Mouse (Mus musculus) intestine, embryonic 15.5 days (tissue): ENCODE measurements around the gene Rel. TPM values are rescaled to one million over a fixed set of nuclear protein-coding genes. Genes with fewer than 3 reads are reported as not detected.

Experiments
- ATAC-seq: fragments of 200-750 bp; cut with Nextera tagmentation; 2 replicates; pipeline ENCODE4 v1.8.0; 2017; ENCODE audit warnings: moderate TSS enrichment, moderate library complexity
- H3K27ac ChIP-seq: fragments of 300-500 bp; sonication (generic); 2 replicates; pipeline ENCODE4 v1.5.1; 2015; ENCODE audit warnings: mild to moderate bottlenecking, inconsistent platforms
- H3K27me3 ChIP-seq: fragments of 300-500 bp; sonication (generic); replicated peaks from 2 replicates; pipeline ENCODE4 v1.6.1; 2015; ENCODE audit warnings: inconsistent platforms
- H3K36me3 ChIP-seq: fragments of 300-500 bp; sonication (generic); 2 replicates; pipeline ENCODE4 v1.6.1; 2015; ENCODE audit warnings: inconsistent platforms
- H3K4me1 ChIP-seq: fragments of 300-500 bp; sonication (generic); replicated peaks from 2 replicates; pipeline ENCODE4 v1.6.1; 2015; ENCODE audit warnings: inconsistent platforms
- H3K4me2 ChIP-seq: fragments of 300-500 bp; sonication (generic); replicated peaks from 2 replicates; pipeline ENCODE4 v1.6.1; 2015; ENCODE audit warnings: mild to moderate bottlenecking, inconsistent platforms
- H3K4me3 ChIP-seq: fragments of 300-500 bp; sonication (generic); replicated peaks from 2 replicates; pipeline ENCODE4 v1.5.1; 2015; ENCODE audit warnings: inconsistent platforms
- H3K9ac ChIP-seq: fragments of 300-500 bp; sonication (generic); 2 replicates; pipeline ENCODE4 v1.6.1; 2015; ENCODE audit warnings: inconsistent platforms
- H3K9me3 ChIP-seq: fragments of 300-500 bp; sonication (generic); 2 replicates; pipeline ENCODE4 v1.6.1; 2016; ENCODE audit warnings: inconsistent platforms
- WGBS: fragments of 180-500 bp; shearing (Covaris S2); methylation state at CpG from one replicate; pipeline ENCODE4 v1.1.7; 2015; 5-methylcytosine and 5-hydroxymethylcytosine counted together
- polyA plus RNA-seq: library from polyadenylated mRNA; unstranded; fragments of >200 nt; fragmentation: Nextera tagmentation; extraction: Ambion mirVana; gene quantifications from 2 replicates; pipeline ENCODE4 v1.2.1, GENCODE M21; 2015

The Rel gene
- polyA plus RNA-seq, 1 experiment from 2014 or later: 0.80 TPM

- H3K9me3 ChIP-seq: no peaks in the 10 kb centered on the region
- H3K9ac ChIP-seq: no peak overlapping the region
- H3K4me3 ChIP-seq: no peak overlapping the region
- H3K4me2 ChIP-seq: no peak overlapping the region
- no peaks in the 10 kb centered on the region for H3K36me3 ChIP-seq
- H3K27me3 ChIP-seq: no peaks in the 10 kb centered on the region
- ATAC-seq: no peak
- WGBS: 59% methylated on average over 3 of the region's 3 CpGs
- H3K27ac ChIP-seq: no peak overlapping the region
- 0 out of 2 replicates have a peak, but pooled peaks cover 3% of the 10 kb centered on the region for H3K4me1 ChIP-seq
Observed at GRCm38 (mm10) chr11:23699414-23700095, 71.2 kb downstream of the Rel start.

- Histone ChIP-seq H3K27ac (no peak overlapping the region), H3K9ac (no peak overlapping the region), H3K4me3 (no peak overlapping the region), H3K4me1 (0 out of 2 replicates have a peak, but pooled peaks cover 3% of the 10 kb centered on the region), H3K4me2 (no peak overlapping the region), H3K9me3 (no peaks in the 10 kb centered on the region), H3K36me3 (no peaks in the 10 kb centered on the region), H3K27me3 (no peaks in the 10 kb centered on the region)
- ATAC-seq: no peak
- 64% methylated on average over 2 of the region's 2 CpGs for WGBS
Observed at GRCm38 (mm10) chr11:23698526-23698925, 72.2 kb downstream of the Rel start.

- Histone ChIP-seq H3K4me3 (no peak overlapping the region), H3K4me1 (0 out of 2 replicates have a peak, but pooled peaks cover 3% of the 10 kb centered on the region), H3K4me2 (no peak overlapping the region), H3K9me3 (no peaks in the 10 kb centered on the region), H3K27ac (no peak overlapping the region), H3K9ac (no peak overlapping the region), H3K36me3 (no peaks in the 10 kb centered on the region), H3K27me3 (no peaks in the 10 kb centered on the region)
- no peak for ATAC-seq
Observed at GRCm38 (mm10) chr11:23695847-23696246, 74.9 kb downstream of the Rel start.

GRCm38 (mm10) chr11:23693286-23693685 is 77.5 kb downstream of the Rel start:
- no peaks in the 10 kb centered on the region for H3K36me3 ChIP-seq
- no peaks in the 10 kb centered on the region for H3K4me1 ChIP-seq
- no peak overlapping the region for H3K27ac ChIP-seq
- H3K4me3 ChIP-seq: no peak overlapping the region
- no peaks in the 10 kb centered on the region for H3K9me3 ChIP-seq
- H3K9ac ChIP-seq: no peak overlapping the region
- 85% methylated on average over 2 of the region's 2 CpGs for WGBS
- no peaks in the 10 kb centered on the region for H3K27me3 ChIP-seq
- ATAC-seq: no peak
- H3K4me2 ChIP-seq: no peak overlapping the region

GRCm38 (mm10) chr11:23688060-23688459 is 82.7 kb downstream of the Rel start:
- Histone ChIP-seq H3K4me3 (no peak overlapping the region), H3K9ac (no peak overlapping the region), H3K9me3 (no peaks in the 10 kb centered on the region), H3K27ac (no peak overlapping the region), H3K27me3 (no peaks in the 10 kb centered on the region), H3K36me3 (no peaks in the 10 kb centered on the region), H3K4me2 (no peak overlapping the region), H3K4me1 (no peaks in the 10 kb centered on the region)
- no peak for ATAC-seq
- 80% methylated on average over 1 of the region's 1 CpGs for WGBS

Other genes starting within 250 kb of the Rel start
- gene 1700093K21Rik, start 249.8 kb downstream of the Rel start, polyA plus RNA-seq: not detected in 2 replicates
- gene 0610010F05Rik, start 137.3 kb downstream of the Rel start, polyA plus RNA-seq: 24.6 and 28.4 TPM in 2 replicates
- 20.1 and 24.2 TPM in 2 replicates for gene Pus10, start 105.3 kb downstream of the Rel start, polyA plus RNA-seq
- gene Pex13, start 105.0 kb downstream of the Rel start, polyA plus RNA-seq: 31.1 and 38.0 TPM in 2 replicates
- gene Papolg, start 124.3 kb upstream of the Rel start, polyA plus RNA-seq: 10.5 and 12.7 TPM in 2 replicates